8 mouse cellular contexts compared by ENCODE assay signal in genomic region chr1:126153516-126154234, GRCm38 (mm10).
DNase-seq lines count a peak whose midpoint lies in the region; ATAC-seq lines count a peak whose summit lies in the region.

No protein-coding gene starts in this region.

- DNase-seq in cerebellum, postnatal 14 days = peak; percentile 52 to 71
- no peak for DNase-seq in cerebellum, adult 11-12 months
- DNase-seq in 3T3-L1 (ENCODE audit: low read depth, low spot score) = peak; percentile 10
- DNase-seq in frontal cortex, postnatal 25 days (ENCODE audit: low spot score in 2 of 2) = peak; percentile 26 to 27
- peak; percentile 67 to 77 for DNase-seq in left cerebral cortex, postnatal 36 days (ENCODE audit: low spot score in 2 of 2)
- no peak for DNase-seq in gastrocnemius, adult 8-10 months (ENCODE audit: low spot score in 2 of 2)
- DNase-seq in spleen, adult 12 weeks (ENCODE audit: low spot score) = no peak

- intact Hi-C loops in left cerebral cortex, postnatal 36 days (cut with DNase I) = no loop called here

- ATAC-seq in erythroid progenitor cell, adult 5-6 weeks (replicated peaks; ENCODE audit: low FRiP score, poor library complexity, severe bottlenecking) = no peak

Comparison
In these comparisons a context has a peak if more than half of its experiments do, and no peak if none do; other contexts are left out.
1. DNase-seq: peak in cerebellum, postnatal 14 days (2 of 2), 3T3-L1 (single experiment), frontal cortex, postnatal 25 days (2 of 2) and left cerebral cortex, postnatal 36 days (2 of 2); none in cerebellum, adult 11-12 months (single experiment), gastrocnemius, adult 8-10 months (0 of 2) and spleen, adult 12 weeks (single experiment).